Mouse (Mus musculus): ENCODE measurements at regions not wholly inside any gene's neighbourhood (a gene's known extent, or its start where the extent isn't known, plus 50 kb on each side); places are given as distances from the start of the nearest gene placed in this dataset.

DNA sequence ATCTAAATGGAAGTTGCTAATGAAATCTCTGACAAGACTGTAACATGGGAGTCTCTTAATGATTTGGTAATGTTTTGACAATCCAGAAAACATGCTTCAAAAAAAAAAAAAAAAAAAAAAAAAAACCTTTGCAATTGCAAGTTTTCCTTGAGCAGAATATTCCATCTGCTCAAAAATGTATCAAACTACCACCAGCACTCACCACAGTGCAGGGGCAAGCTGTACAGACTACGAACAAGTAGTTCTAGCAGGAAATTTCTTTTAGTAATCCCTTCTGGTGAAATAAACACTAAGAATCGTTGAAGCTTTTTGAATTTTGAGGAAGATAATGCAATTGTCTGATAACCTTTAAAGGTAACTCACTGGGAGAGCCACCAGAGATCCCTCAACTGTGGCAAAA is 572.0 kb downstream of the Trim52 start:
- TF ChIP-seq ZNF384 (IDR thresholded peaks at IDR 0.05; ENCODE audit: low read depth, low read length) (no peak), MAFK (IDR thresholded peaks at IDR 0.05; ENCODE audit: insufficient read depth, low read depth, low read length) (no peak), ZC3H11A (IDR thresholded peaks at IDR 0.05; ENCODE audit: borderline replicate concordance, low read depth, low read length) (no peak)

Measured in ES-E14 (cell line).